Mouse (Mus musculus) T-helper 17 cell (primary cell): Measurements from ENCODE around the gene Pfn3.
"Not testable (repeated sequence)": the region's sequence is repeated elsewhere in the genome, so short reads cannot be mapped to it uniquely, and the experiment has no call there.

ENCODE experiments used
- in situ Hi-C, 2 experiments: fragments of 300-600 bp; cut with MboI, MseI; formaldehyde crosslinking; loops; 1 replicate in 1 of 2; 2 replicates in 1 of 2; pipeline ENCODE4 v1.15.1; 2025; ENCODE audit warnings: high pct_unique_total_duplicates in 2 of 2

Gene Pfn3

GRCm38 (mm10) chr13:55414743-55415380 lies at the start of gene Pfn3:
Gene Pfn3, minus strand, starts transcription at chr13:55415232.
- in situ Hi-C loops, result loop anchor here in 1 of 2 experiments (5.0 kb wide), 1 partner anchor 62 kb away; no protein-coding TSS in a partner anchor

GRCm38 (mm10) chr13:55464027-55464884 lies 49.2 kb upstream of the Pfn3 start, which contains the start of gene Prr7:
Gene Prr7, plus strand, starts transcription at chr13:55464267.
- in situ Hi-C loops, result no loop called here

- in situ Hi-C loops, result no loop called here
These were observed 48.5 kb upstream of the Pfn3 start for GRCm38 (mm10) chr13:55463399-55464026.

GRCm38 (mm10) chr13:55462965-55463364 lies 47.9 kb upstream of the Pfn3 start:
- in situ Hi-C loops, result no loop called here

GRCm38 (mm10) chr13:55451785-55452549 lies 36.9 kb upstream of the Pfn3 start:
- in situ Hi-C loops, result no loop called here

- in situ Hi-C loops, result no loop called here
These were observed 36.3 kb upstream of the Pfn3 start for GRCm38 (mm10) chr13:55451296-55451695.

- in situ Hi-C loops, result no loop called here
These were observed 35.5 kb upstream of the Pfn3 start for GRCm38 (mm10) chr13:55450511-55450980.

GRCm38 (mm10) chr13:55449679-55450441 lies 34.8 kb upstream of the Pfn3 start:
- in situ Hi-C loops, result loop anchor here in 1 of 2 experiments (10.0 kb wide), 1 partner anchor 755 kb away; the partner anchor contains the start of gene Rnf44

GRCm38 (mm10) chr13:55449205-55449604 lies 34.2 kb upstream of the Pfn3 start:
- in situ Hi-C loops, result loop anchor here in 1 of 2 experiments (10.0 kb wide), 1 partner anchor 754 kb away; the partner anchor contains the start of gene Rnf44

- in situ Hi-C loops, result loop anchor here in 1 of 2 experiments (10.0 kb wide), 1 partner anchor 753 kb away; the partner anchor contains the start of gene Rnf44
These were observed 33.1 kb upstream of the Pfn3 start for GRCm38 (mm10) chr13:55448131-55448530.

GRCm38 (mm10) chr13:55447543-55447943 lies 32.5 kb upstream of the Pfn3 start:
- in situ Hi-C loops, result loop anchor here in 1 of 2 experiments (10.0 kb wide), 1 partner anchor 753 kb away; the partner anchor contains the start of gene Rnf44

GRCm38 (mm10) chr13:55446483-55447105 lies 31.6 kb upstream of the Pfn3 start:
- in situ Hi-C loops, result loop anchor here in 1 of 2 experiments (10.0 kb wide), 1 partner anchor 752 kb away; the partner anchor contains the start of gene Rnf44

GRCm38 (mm10) chr13:55445361-55446091 lies 30.5 kb upstream of the Pfn3 start:
- in situ Hi-C loops, result loop anchor here in 1 of 2 experiments (10.0 kb wide), 1 partner anchor 751 kb away; the partner anchor contains the start of gene Rnf44

- in situ Hi-C loops, result loop anchor here in 1 of 2 experiments (10.0 kb wide), 1 partner anchor 750 kb away; the partner anchor contains the start of gene Rnf44
These were observed 29.9 kb upstream of the Pfn3 start, which contains the start of gene Grk6 for GRCm38 (mm10) chr13:55444937-55445315. Gene Grk6, plus strand, starts transcription at chr13:55445072.

- in situ Hi-C loops, result loop anchor here in 1 of 2 experiments (10.0 kb wide), 1 partner anchor 750 kb away; the partner anchor contains the start of gene Rnf44
These were observed 29.4 kb upstream of the Pfn3 start for GRCm38 (mm10) chr13:55444286-55444936.

GRCm38 (mm10) chr13:55443799-55444285 lies 28.8 kb upstream of the Pfn3 start:
- in situ Hi-C loops, result loop anchor here in 1 of 2 experiments (10.0 kb wide), 1 partner anchor 749 kb away; the partner anchor contains the start of gene Rnf44

- in situ Hi-C loops, result not testable (repeated sequence)
These were observed 22.1 kb upstream of the Pfn3 start for GRCm38 (mm10) chr13:55437111-55437629.
